Mouse (Mus musculus) heart, embryonic 15.5 days (tissue): Measurements from ENCODE around the gene Smad5. TPM values are rescaled to one million over a fixed set of nuclear protein-coding genes. Genes with fewer than 3 reads are reported as not detected.

Source experiments
- ATAC-seq: fragments of 200-750 bp; cut with Nextera tagmentation; replicated peaks from 2 replicates; pipeline ENCODE4 v1.8.0; 2017; ENCODE audit warnings: low read depth, moderate TSS enrichment; ENCODE audit not compliant: insufficient number of reproducible peaks, insufficient read depth, low FRiP score
- H3K27ac ChIP-seq: fragments of 300-500 bp; sonication (generic); 2 replicates; pipeline ENCODE4 v1.5.1; 2015; ENCODE audit warnings: mild to moderate bottlenecking, inconsistent platforms
- H3K27me3 ChIP-seq: fragments of 300-500 bp; sonication (generic); 2 replicates; pipeline ENCODE4 v1.6.1; 2015; ENCODE audit warnings: inconsistent platforms
- H3K36me3 ChIP-seq: fragments of 300-500 bp; sonication (generic); 2 replicates; pipeline ENCODE4 v1.6.1; 2015; ENCODE audit warnings: mild to moderate bottlenecking, inconsistent platforms
- H3K4me1 ChIP-seq: fragments of 300-500 bp; sonication (generic); replicated peaks from 2 replicates; pipeline ENCODE4 v1.6.1; 2015; ENCODE audit warnings: inconsistent platforms
- H3K4me2 ChIP-seq: fragments of 300-500 bp; sonication (generic); 2 replicates; pipeline ENCODE4 v1.6.1; 2015; ENCODE audit warnings: inconsistent platforms, mild to moderate bottlenecking, moderate library complexity
- H3K4me3 ChIP-seq: fragments of 300-500 bp; sonication (generic); 2 replicates; pipeline ENCODE4 v1.5.1; 2015; ENCODE audit warnings: mild to moderate bottlenecking, inconsistent platforms
- H3K9ac ChIP-seq: fragments of 300-500 bp; sonication (generic); 2 replicates; pipeline ENCODE4 v1.6.1; 2015; ENCODE audit warnings: mild to moderate bottlenecking, inconsistent platforms
- H3K9me3 ChIP-seq: fragments of 300-500 bp; sonication (generic); replicated peaks from 2 replicates; pipeline ENCODE4 v1.6.1; 2016; ENCODE audit warnings: inconsistent platforms
- WGBS: fragments of 180-500 bp; shearing (Covaris S2); methylation state at CpG from one replicate; pipeline ENCODE4 v1.1.7; 2015; ENCODE audit warnings: mixed read lengths; 5-methylcytosine and 5-hydroxymethylcytosine counted together
- polyA plus RNA-seq: library from polyadenylated mRNA; unstranded; fragments of >200 nt; fragmentation: Nextera tagmentation; extraction: Ambion mirVana; gene quantifications from 2 replicates; pipeline ENCODE4 v1.2.1, GENCODE M21; 2015

Smad5 gene
- polyA plus RNA-seq, 1 experiment from 2014 or later, result 14.7 TPM

DNA sequence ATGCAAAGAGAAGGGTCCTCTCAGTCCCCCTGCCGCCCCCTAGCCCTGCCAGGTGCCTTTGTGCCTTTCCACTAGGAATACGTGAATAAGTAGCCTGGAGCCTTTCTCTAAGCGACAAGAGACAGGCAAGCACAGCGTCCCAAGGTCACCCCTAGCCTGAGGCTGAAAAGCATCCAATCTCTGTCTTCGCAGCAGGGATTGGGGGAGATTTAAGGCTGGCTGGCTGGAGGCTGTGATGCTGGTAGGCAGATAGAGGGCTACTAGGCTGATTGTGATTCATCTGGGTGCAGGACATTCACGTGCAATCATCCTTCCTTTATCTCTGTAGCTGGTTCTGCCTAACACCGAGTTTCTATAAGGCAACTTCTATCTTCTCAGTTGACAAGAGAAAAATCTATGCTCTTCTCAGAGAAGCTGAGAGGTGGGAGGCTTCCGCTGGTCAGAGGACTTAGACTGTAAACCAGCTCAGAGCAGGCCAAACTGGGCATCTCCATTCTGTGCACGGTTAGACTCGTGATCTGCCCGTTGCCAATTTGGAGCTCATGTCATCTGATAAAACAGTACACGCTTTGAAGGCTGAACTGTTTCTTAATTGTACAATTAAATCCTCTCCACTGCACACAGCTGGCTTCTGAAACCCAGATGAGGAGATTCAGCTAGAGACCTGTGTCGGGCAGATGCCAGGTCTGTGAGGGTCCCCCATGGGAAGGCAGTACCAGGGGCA, 78.1 kb downstream of the Smad5 start:
- ATAC-seq, result no peak
- WGBS, result 46% methylated on average over 13 of the region's 13 CpGs
- Histone ChIP-seq H3K27ac (no peak overlapping the region), H3K27me3 (no peaks in the 10 kb centered on the region), H3K9me3 (no peaks in the 10 kb centered on the region), H3K4me3 (no peak overlapping the region), H3K9ac (no peak overlapping the region), H3K4me1 (peaks cover 29% of the 10 kb centered on the region), H3K4me2 (no peak overlapping the region), H3K36me3 (no peaks in the 10 kb centered on the region)

- no peaks in the 10 kb centered on the region for H3K27me3 ChIP-seq
- H3K4me2 ChIP-seq, result no peak overlapping the region
- no peaks in the 10 kb centered on the region for H3K36me3 ChIP-seq
- no peak overlapping the region for H3K27ac ChIP-seq
- no peak overlapping the region for H3K9ac ChIP-seq
- peaks cover 23% of the 10 kb centered on the region for H3K4me1 ChIP-seq
- 93% methylated on average over 3 of the region's 3 CpGs for WGBS
- ATAC-seq, result no peak
- H3K9me3 ChIP-seq, result no peaks in the 10 kb centered on the region
- no peak overlapping the region for H3K4me3 ChIP-seq
Observed at GRCm38 (mm10) chr13:56781697-56782096, 78.9 kb downstream of the Smad5 start.

GRCm38 (mm10) chr13:56782621-56783020, 79.8 kb downstream of the Smad5 start:
- H3K27ac ChIP-seq, result no peak overlapping the region
- 74% methylated on average over 1 of the region's 1 CpGs for WGBS
- H3K4me3 ChIP-seq, result no peak overlapping the region
- H3K27me3 ChIP-seq, result no peaks in the 10 kb centered on the region
- no peak overlapping the region for H3K4me2 ChIP-seq
- ATAC-seq, result no peak
- peaks cover 14% of the 10 kb centered on the region for H3K4me1 ChIP-seq
- H3K9ac ChIP-seq, result no peak overlapping the region
- H3K36me3 ChIP-seq, result no peaks in the 10 kb centered on the region
- H3K9me3 ChIP-seq, result no peaks in the 10 kb centered on the region

DNA sequence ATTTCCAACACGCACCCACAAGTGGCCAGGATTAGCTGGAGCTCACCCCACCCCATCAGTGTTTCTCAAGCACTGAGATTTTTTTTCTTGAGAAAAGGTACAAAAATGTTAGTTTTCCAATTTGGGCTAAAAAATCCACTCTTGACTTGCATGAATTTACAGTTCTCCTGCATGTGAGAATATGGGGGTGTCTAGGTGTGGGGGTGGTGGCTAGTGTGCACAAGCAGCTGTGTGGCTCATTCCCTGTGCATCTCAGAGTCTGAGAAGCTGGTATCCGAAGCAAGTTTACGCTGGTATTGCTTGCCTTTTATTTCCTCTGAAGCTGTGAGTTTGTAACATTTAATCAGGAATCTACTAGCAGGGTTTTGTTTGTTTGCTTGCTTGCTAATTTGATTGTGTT, 87.9 kb downstream of the Smad5 start:
- Histone ChIP-seq H3K27me3 (0 out of 2 replicates have a peak, but pooled peaks cover 7% of the 10 kb centered on the region), H3K4me2 (no peak overlapping the region), H3K36me3 (no peaks in the 10 kb centered on the region), H3K9ac (no peak overlapping the region), H3K27ac (no peak overlapping the region), H3K9me3 (no peaks in the 10 kb centered on the region), H3K4me1 (peaks cover 9% of the 10 kb centered on the region), H3K4me3 (no peak overlapping the region)
- ATAC-seq, result no peak
- WGBS, result 91% methylated on average over 3 of the region's 3 CpGs

Other genes starting within 250 kb of the Smad5 start
- not detected in 2 replicates for gene Il9, start 220.8 kb upstream of the Smad5 start, polyA plus RNA-seq
- gene Fbxl21, start 180.5 kb upstream of the Smad5 start, polyA plus RNA-seq, result 0.92 and 0.99 TPM in 2 replicates
- gene Lect2, start 154.5 kb upstream of the Smad5 start, polyA plus RNA-seq, result not detected in 2 replicates
- gene Tgfbi, start 93.5 kb upstream of the Smad5 start, polyA plus RNA-seq, result 36.9 and 49.0 TPM in 2 replicates
- gene Gm45623, start 50.8 kb downstream of the Smad5 start, polyA plus RNA-seq, result 0.24 TPM in 1 of 2 replicates, not detected in the other
- gene Trpc7, start 193.0 kb downstream of the Smad5 start, polyA plus RNA-seq, result 0.04 and 0.08 TPM in 2 replicates